Mouse (Mus musculus): ENCODE data around the gene Myo19. TPM values are rescaled to one million over a fixed set of nuclear protein-coding genes. Genes with fewer than 3 reads are reported as not detected.
A peak's percentile ranks its signal among the peaks of the same experiment; 100 is the strongest.

The Myo19 gene
- polyA plus RNA-seq, 1 experiment from 2014 or later = 12.3 TPM

- no peak for ATAC-seq (replicated peaks; ENCODE audit: low FRiP score)
- WGBS = 91% methylated on average over 2 of the region's 2 CpGs
- no peaks in the 10 kb centered on the region for H3K4me1 ChIP-seq
- H3K9me3 ChIP-seq (replicated peaks) = no peaks in the 10 kb centered on the region
- H3K4me2 ChIP-seq = no peak overlapping the region
- no peak overlapping the region for H3K27ac ChIP-seq
- H3K4me3 ChIP-seq (replicated peaks) = no peak overlapping the region
- no peaks in the 10 kb centered on the region for H3K27me3 ChIP-seq
- H3K9ac ChIP-seq = no peak overlapping the region
- H3K36me3 ChIP-seq = peaks cover 88% of the 10 kb centered on the region
These were observed 9.5 kb downstream of the Myo19 start for GRCm38 (mm10) chr11:84889492-84889891.

GRCm38 (mm10) chr11:84891705-84892104, 11.8 kb downstream of the Myo19 start:
- 90% methylated on average over 7 of the region's 7 CpGs for WGBS
- Histone ChIP-seq H3K9ac (no peak overlapping the region), H3K9me3 (replicated peaks) (no peaks in the 10 kb centered on the region), H3K4me1 (no peaks in the 10 kb centered on the region), H3K4me3 (replicated peaks) (no peak overlapping the region), H3K27ac (no peak overlapping the region), H3K4me2 (no peak overlapping the region), H3K36me3 (peaks cover 89% of the 10 kb centered on the region), H3K27me3 (no peaks in the 10 kb centered on the region)
- no peak for ATAC-seq (replicated peaks; ENCODE audit: low FRiP score)

- no peak overlapping the region for H3K4me3 ChIP-seq (replicated peaks)
- 91% methylated on average over 15 of the region's 15 CpGs for WGBS
- peaks cover 90% of the 10 kb centered on the region for H3K36me3 ChIP-seq
- no peak overlapping the region for H3K9ac ChIP-seq
- no peaks in the 10 kb centered on the region for H3K4me1 ChIP-seq
- no peaks in the 10 kb centered on the region for H3K9me3 ChIP-seq (replicated peaks)
- no peak overlapping the region for H3K27ac ChIP-seq
- ATAC-seq (replicated peaks; ENCODE audit: low FRiP score) = no peak
- no peak overlapping the region for H3K4me2 ChIP-seq
- no peaks in the 10 kb centered on the region for H3K27me3 ChIP-seq
These were observed 13.2 kb downstream of the Myo19 start for GRCm38 (mm10) chr11:84893113-84893512.

GRCm38 (mm10) chr11:84904597-84905144, 24.7 kb downstream of the Myo19 start:
- Histone ChIP-seq H3K4me2 (no peak overlapping the region), H3K9me3 (replicated peaks) (no peaks in the 10 kb centered on the region), H3K27me3 (no peaks in the 10 kb centered on the region), H3K27ac (no peak overlapping the region), H3K9ac (no peak overlapping the region), H3K4me1 (no peaks in the 10 kb centered on the region), H3K36me3 (peaks cover 100% of the 10 kb centered on the region), H3K4me3 (replicated peaks) (no peak overlapping the region)
- no peak for ATAC-seq (replicated peaks; ENCODE audit: low FRiP score)
- WGBS = 85% methylated on average over 9 of the region's 9 CpGs

GRCm38 (mm10) chr11:84907081-84907480, 27.1 kb downstream of the Myo19 start:
- Histone ChIP-seq H3K27me3 (no peaks in the 10 kb centered on the region), H3K4me2 (no peak overlapping the region), H3K4me3 (replicated peaks) (no peak overlapping the region), H3K4me1 (no peaks in the 10 kb centered on the region), H3K9ac (no peak overlapping the region), H3K9me3 (replicated peaks) (no peaks in the 10 kb centered on the region), H3K36me3 (peaks cover 99% of the 10 kb centered on the region), H3K27ac (no peak overlapping the region)
- 71% methylated on average over 3 of the region's 3 CpGs for WGBS
- no peak for ATAC-seq (replicated peaks; ENCODE audit: low FRiP score)

- H3K4me3 ChIP-seq (replicated peaks) = no peak overlapping the region
- no peak overlapping the region for H3K9ac ChIP-seq
- no peaks in the 10 kb centered on the region for H3K4me1 ChIP-seq
- no peaks in the 10 kb centered on the region for H3K27me3 ChIP-seq
- no peaks in the 10 kb centered on the region for H3K9me3 ChIP-seq (replicated peaks)
- H3K4me2 ChIP-seq = no peak overlapping the region
- peaks cover 98% of the 10 kb centered on the region for H3K36me3 ChIP-seq
- 92% methylated on average over 6 of the region's 6 CpGs for WGBS
- ATAC-seq (replicated peaks; ENCODE audit: low FRiP score) = no peak
- no peak overlapping the region for H3K27ac ChIP-seq
These were observed 28.5 kb downstream of the Myo19 start for GRCm38 (mm10) chr11:84908480-84908879.

- H3K4me1 ChIP-seq = peaks cover 7% of the 10 kb centered on the region
- H3K27me3 ChIP-seq = no peaks in the 10 kb centered on the region
- H3K9ac ChIP-seq = no peak overlapping the region
- no peak overlapping the region for H3K4me3 ChIP-seq (replicated peaks)
- no peaks in the 10 kb centered on the region for H3K9me3 ChIP-seq (replicated peaks)
- no peak for ATAC-seq (replicated peaks; ENCODE audit: low FRiP score)
- WGBS = 74% methylated on average over 4 of the region's 4 CpGs
- no peak overlapping the region for H3K27ac ChIP-seq
- H3K4me2 ChIP-seq = no peak overlapping the region
- peaks cover 86% of the 10 kb centered on the region for H3K36me3 ChIP-seq
These were observed 30.5 kb downstream of the Myo19 start for GRCm38 (mm10) chr11:84910411-84910810.

GRCm38 (mm10) chr11:84914673-84915072, 34.7 kb downstream of the Myo19 start:
- Histone ChIP-seq H3K36me3 (peaks cover 43% of the 10 kb centered on the region), H3K4me1 (peaks cover 12% of the 10 kb centered on the region), H3K27me3 (no peaks in the 10 kb centered on the region), H3K27ac (no peak overlapping the region), H3K4me3 (replicated peaks) (peak overlapping the region; percentile 74; the same call in 1 of the 2 replicates), H3K9me3 (replicated peaks) (no peaks in the 10 kb centered on the region), H3K9ac (no peak overlapping the region), H3K4me2 (no peak overlapping the region)
- ATAC-seq (replicated peaks; ENCODE audit: low FRiP score) = no peak
- 89% methylated on average over 5 of the region's 5 CpGs for WGBS

- Histone ChIP-seq H3K4me2 (peak within 1 kb of the TSS; percentile 65), H3K9me3 (replicated peaks) (no peaks in the 10 kb centered on the region), H3K36me3 (peaks cover 29% of the 10 kb centered on the region), H3K4me3 (replicated peaks) (peak within 1 kb of the TSS; percentile 74), H3K27me3 (no peaks in the 10 kb centered on the region), H3K4me1 (peaks cover 12% of the 10 kb centered on the region), H3K27ac (no peak within 1 kb of the TSS), H3K9ac (peak within 1 kb of the TSS; percentile 76)
- ATAC-seq (replicated peaks; ENCODE audit: low FRiP score) = peak; percentile 86
- 4% methylated on average over 34 of the region's 34 CpGs for WGBS
These were observed 36.2 kb downstream of the Myo19 start, which contains the start of gene Znhit3 for GRCm38 (mm10) chr11:84916053-84916702. Gene Znhit3, minus strand, starts transcription at chr11:84916366.

- ATAC-seq (replicated peaks; ENCODE audit: low FRiP score) = no peak
- WGBS = 63% methylated on average over 7 of the region's 7 CpGs
These were observed 36.9 kb downstream of the Myo19 start for GRCm38 (mm10) chr11:84916703-84917300.

GRCm38 (mm10) chr11:84918425-84918824, 38.5 kb downstream of the Myo19 start:
- Histone ChIP-seq H3K27ac (no peak overlapping the region), H3K9ac (no peak overlapping the region), H3K4me1 (peaks cover 12% of the 10 kb centered on the region), H3K4me2 (peak overlapping the region; percentile 45), H3K4me3 (replicated peaks) (peak overlapping the region; percentile 11; the same call in 1 of the 2 replicates), H3K36me3 (peaks cover 8% of the 10 kb centered on the region), H3K27me3 (no peaks in the 10 kb centered on the region), H3K9me3 (replicated peaks) (no peaks in the 10 kb centered on the region)
- WGBS = 5% methylated on average over 16 of the region's 16 CpGs
- 0 out of 2 replicates have a peak, but pooled peaks have one; percentile 47 for ATAC-seq (replicated peaks; ENCODE audit: low FRiP score)

More at GRCm38 (mm10) chr11:84916703-84917300, 36.9 kb downstream of the Myo19 start:
- Histone ChIP-seq H3K27me3 (no peaks in the 10 kb centered on the region), H3K4me3 (replicated peaks) (peak overlapping the region; percentile 74), H3K9ac (no peak overlapping the region), H3K27ac (no peak overlapping the region), H3K9me3 (replicated peaks) (no peaks in the 10 kb centered on the region), H3K4me1 (peaks cover 12% of the 10 kb centered on the region), H3K36me3 (peaks cover 23% of the 10 kb centered on the region), H3K4me2 (peak overlapping the region; percentile 65)

GRCm38 (mm10) chr11:84919276-84919675, 39.3 kb downstream of the Myo19 start:
- H3K27ac ChIP-seq = no peak overlapping the region
- H3K4me2 ChIP-seq = no peak overlapping the region
- H3K27me3 ChIP-seq = no peaks in the 10 kb centered on the region
- no peak for ATAC-seq (replicated peaks; ENCODE audit: low FRiP score)
- peaks cover 12% of the 10 kb centered on the region for H3K4me1 ChIP-seq
- no peaks in the 10 kb centered on the region for H3K36me3 ChIP-seq
- H3K9me3 ChIP-seq (replicated peaks) = no peaks in the 10 kb centered on the region
- H3K4me3 ChIP-seq (replicated peaks) = no peak overlapping the region
- WGBS = 37% methylated on average over 3 of the region's 3 CpGs
- no peak overlapping the region for H3K9ac ChIP-seq

Data from kidney, embryonic 15.5 days (tissue).